Mouse (Mus musculus) kidney, embryonic 16.5 days (tissue): Measurements from ENCODE around the gene Aff3. TPM values are rescaled to one million over a fixed set of nuclear protein-coding genes. Genes with fewer than 3 reads are reported as not detected.
A peak's percentile ranks its signal among the peaks of the same experiment; 100 is the strongest.

Experiments used
- ATAC-seq: fragments of 200-750 bp; cut with Nextera tagmentation; 2 replicates; pipeline ENCODE4 v1.8.0; 2017; ENCODE audit warnings: moderate TSS enrichment; ENCODE audit not compliant: low FRiP score, low TSS enrichment
- H3K27ac ChIP-seq: fragments of 300-500 bp; sonication (generic); 2 replicates; pipeline ENCODE4 v1.5.1; 2014; ENCODE audit warnings: low read length
- H3K27me3 ChIP-seq: fragments of 300-500 bp; sonication (generic); 2 replicates; pipeline ENCODE4 v1.6.1; 2014; ENCODE audit warnings: low read length, control low read depth, mixed read lengths; ENCODE audit not compliant: insufficient read depth
- H3K36me3 ChIP-seq: fragments of 300-500 bp; sonication (generic); 2 replicates; pipeline ENCODE4 v1.6.1; 2014; ENCODE audit warnings: low read length, control low read depth, mixed read lengths; ENCODE audit not compliant: insufficient read depth
- H3K4me1 ChIP-seq: fragments of 300-500 bp; sonication (generic); 2 replicates; pipeline ENCODE4 v1.6.1; 2014; ENCODE audit warnings: low read length, control low read depth, mixed read lengths; ENCODE audit not compliant: insufficient read depth
- H3K4me2 ChIP-seq: fragments of 300-500 bp; sonication (generic); replicated peaks from 2 replicates; pipeline ENCODE4 v1.6.1; 2014; ENCODE audit warnings: low read depth, low read length
- H3K4me3 ChIP-seq: fragments of 300-500 bp; sonication (generic); 2 replicates; pipeline ENCODE4 v1.5.1; 2014; ENCODE audit warnings: mild to moderate bottlenecking, low read length
- H3K9ac ChIP-seq: fragments of 300-500 bp; sonication (generic); replicated peaks from 2 replicates; pipeline ENCODE4 v1.6.1; 2014; ENCODE audit warnings: low read length
- H3K9me3 ChIP-seq: fragments of 300-500 bp; sonication (generic); 2 replicates; pipeline ENCODE4 v1.6.1; 2016; ENCODE audit warnings: low read length, control low read depth
- WGBS: fragments of 180-500 bp; shearing (Covaris S2); extraction: QIAGEN DNeasy Blood & Tissue Kit; methylation state at CpG from one replicate; pipeline ENCODE4 v1.1.7; 2014; 5-methylcytosine and 5-hydroxymethylcytosine counted together
- polyA plus RNA-seq: library from polyadenylated mRNA; unstranded; fragments of >200 nt; fragmentation: Nextera tagmentation; extraction: Ambion mirVana; gene quantifications from 2 replicates; pipeline ENCODE4 v1.2.1, GENCODE M21; 2015

Aff3 gene
- polyA plus RNA-seq, 1 experiment from 2014 or later = 4.0 TPM

DNA sequence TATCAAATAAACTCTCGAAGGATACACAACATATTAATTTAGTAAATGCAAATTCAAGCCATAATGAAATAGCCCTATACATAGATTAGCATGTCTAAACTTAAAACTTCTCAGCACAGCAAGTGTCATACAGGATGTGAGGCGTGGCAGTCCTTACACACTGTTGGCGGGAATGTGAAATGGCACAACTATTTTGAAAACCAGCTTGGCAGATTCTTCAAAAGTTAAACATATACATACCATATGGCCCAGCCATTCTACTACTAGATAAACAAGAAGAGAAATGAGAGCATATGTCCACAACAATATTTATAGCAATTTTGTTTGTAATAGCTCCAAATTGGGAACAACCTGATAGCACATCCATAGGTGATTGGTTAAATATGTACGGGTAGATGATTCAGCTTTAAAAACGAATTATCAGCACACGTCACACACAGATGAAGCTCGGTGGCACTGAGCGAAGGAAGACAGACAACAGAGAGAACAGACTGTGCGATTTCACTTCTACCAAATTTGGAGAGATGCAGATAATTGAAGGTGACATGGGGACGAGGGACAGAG is 18.5 kb upstream of the Aff3 start:
- Histone ChIP-seq H3K9ac (no peak overlapping the region), H3K27me3 (no peaks in the 10 kb centered on the region), H3K9me3 (no peaks in the 10 kb centered on the region), H3K4me3 (no peak overlapping the region), H3K4me2 (no peak overlapping the region), H3K4me1 (no peaks in the 10 kb centered on the region), H3K36me3 (no peaks in the 10 kb centered on the region), H3K27ac (no peak overlapping the region)
- WGBS = 88% methylated on average over 10 of the region's 10 CpGs
- no peak for ATAC-seq

DNA sequence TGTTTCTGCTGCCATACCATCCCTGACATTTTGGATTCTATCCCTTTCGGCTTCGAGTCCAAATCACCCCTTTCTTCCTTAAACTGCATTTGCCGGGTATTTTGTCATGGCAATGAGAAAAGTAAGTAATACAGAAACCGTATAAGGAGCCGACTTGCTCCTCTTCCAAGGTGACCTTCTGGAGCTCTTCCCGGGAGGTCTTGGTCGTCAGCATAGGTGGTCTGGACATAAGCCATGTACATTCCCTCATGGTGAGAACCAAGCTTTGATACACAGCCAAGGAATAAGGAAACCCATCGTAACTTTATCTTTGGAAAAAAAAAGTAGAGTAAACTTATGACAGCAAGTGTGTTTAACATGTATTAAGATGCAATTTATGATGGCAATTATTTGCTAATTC is 15.1 kb upstream of the Aff3 start:
- Histone ChIP-seq H3K36me3 (no peaks in the 10 kb centered on the region), H3K27me3 (no peaks in the 10 kb centered on the region), H3K4me2 (no peak overlapping the region), H3K4me3 (no peak overlapping the region), H3K9me3 (no peaks in the 10 kb centered on the region), H3K9ac (no peak overlapping the region), H3K4me1 (no peaks in the 10 kb centered on the region), H3K27ac (no peak overlapping the region)
- WGBS = 65% methylated on average over 8 of the region's 8 CpGs
- ATAC-seq = no peak

DNA sequence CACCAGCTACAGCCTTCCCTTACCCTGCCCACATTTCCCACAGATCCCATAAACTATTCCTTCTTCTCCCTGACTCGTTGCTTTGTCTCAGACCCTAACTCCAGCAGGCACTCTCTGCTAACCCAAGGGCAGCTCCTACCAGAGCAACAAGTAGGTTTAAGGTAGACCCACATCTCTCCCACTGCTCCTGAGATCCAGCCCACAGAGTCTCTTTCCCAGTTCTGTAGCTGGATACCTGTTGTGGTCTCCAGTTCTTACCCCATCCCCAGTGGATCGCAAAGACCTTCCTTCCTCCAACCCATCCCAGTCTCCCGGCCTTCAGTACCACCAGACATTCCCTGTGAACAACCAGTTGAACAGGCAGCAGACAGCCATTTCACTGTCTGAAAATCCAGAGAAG is 7.0 kb upstream of the Aff3 start:
- Histone ChIP-seq H3K9ac (no peak overlapping the region), H3K4me3 (no peak overlapping the region), H3K36me3 (no peaks in the 10 kb centered on the region), H3K4me2 (no peak overlapping the region), H3K27ac (no peak overlapping the region), H3K27me3 (no peaks in the 10 kb centered on the region), H3K4me1 (0 out of 2 replicates have a peak, but pooled peaks cover 3% of the 10 kb centered on the region), H3K9me3 (no peaks in the 10 kb centered on the region)
- ATAC-seq = no peak
- WGBS = 67% methylated on average over 3 of the region's 3 CpGs

DNA sequence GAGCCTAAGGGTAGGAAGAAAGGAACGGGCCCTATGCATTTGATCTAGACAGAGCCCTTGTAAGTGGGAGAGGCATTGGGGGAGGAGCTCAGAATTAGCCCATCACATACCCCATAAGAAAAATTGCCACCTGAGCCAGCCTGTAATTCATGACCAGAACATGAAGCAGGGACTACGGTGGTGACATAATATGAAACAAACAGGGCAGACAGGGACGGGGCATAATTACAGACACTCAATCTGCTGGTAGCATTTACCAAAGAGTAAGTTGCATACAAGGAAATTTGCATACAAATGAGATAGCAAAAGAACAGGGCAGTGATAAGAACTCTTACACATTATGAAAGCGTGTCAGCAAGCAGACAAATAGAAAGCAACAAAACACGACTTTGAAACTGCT is 6.3 kb upstream of the Aff3 start:
- WGBS = 68% methylated on average over 5 of the region's 5 CpGs
- Histone ChIP-seq H3K4me1 (0 out of 2 replicates have a peak, but pooled peaks cover 3% of the 10 kb centered on the region), H3K36me3 (no peaks in the 10 kb centered on the region), H3K4me2 (no peak overlapping the region), H3K27ac (no peak overlapping the region), H3K4me3 (no peak overlapping the region), H3K27me3 (no peaks in the 10 kb centered on the region), H3K9me3 (no peaks in the 10 kb centered on the region), H3K9ac (no peak overlapping the region)
- ATAC-seq = no peak

DNA sequence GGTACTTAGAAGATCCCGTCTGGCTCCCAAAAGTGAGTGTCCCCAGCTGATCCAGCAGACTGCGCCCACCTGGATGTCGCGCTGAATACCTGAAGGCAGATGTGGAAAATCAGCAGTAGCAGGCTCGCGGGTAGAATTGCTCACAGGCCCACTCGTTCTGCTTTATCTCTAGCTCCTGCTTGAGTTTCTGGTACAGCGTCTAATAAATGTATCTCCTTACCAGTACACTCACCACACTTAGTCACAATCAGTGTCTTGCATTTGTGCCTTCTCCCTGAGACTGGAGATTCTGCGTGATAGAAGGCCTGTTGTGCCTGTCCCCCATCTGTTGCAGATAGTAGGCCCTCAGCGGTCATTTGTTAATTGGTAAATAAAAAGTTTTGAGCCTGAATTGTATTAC is 3.6 kb upstream of the Aff3 start:
- no peak for ATAC-seq
- H3K4me1 ChIP-seq = 0 out of 2 replicates have a peak, but pooled peaks cover 3% of the 10 kb centered on the region
- WGBS = 91% methylated on average over 10 of the region's 10 CpGs
- no peak overlapping the region for H3K4me3 ChIP-seq
- H3K36me3 ChIP-seq = no peaks in the 10 kb centered on the region
- H3K9me3 ChIP-seq = no peaks in the 10 kb centered on the region
- no peaks in the 10 kb centered on the region for H3K27me3 ChIP-seq
- H3K4me2 ChIP-seq = no peak overlapping the region
- H3K27ac ChIP-seq = no peak overlapping the region
- no peak overlapping the region for H3K9ac ChIP-seq

DNA sequence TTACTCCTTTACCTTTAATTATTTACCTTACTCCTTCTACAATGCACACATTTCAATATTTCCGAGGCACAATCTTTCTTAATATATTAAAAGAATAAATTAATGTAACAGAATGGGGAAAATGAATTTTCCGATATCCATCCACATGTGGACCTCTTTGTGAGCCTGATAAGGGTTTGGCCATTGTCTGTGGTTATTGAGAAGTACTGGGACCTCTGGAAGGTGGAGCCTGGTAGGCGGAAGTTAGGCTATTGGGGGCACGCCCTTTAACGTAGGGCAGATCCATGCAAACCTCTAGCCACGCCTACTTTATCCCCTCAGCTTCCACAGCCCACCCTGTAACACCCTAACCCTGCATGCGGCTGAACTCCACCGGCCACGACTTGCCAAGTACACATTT is 3.1 kb upstream of the Aff3 start:
- no peak overlapping the region for H3K27ac ChIP-seq
- H3K27me3 ChIP-seq = no peaks in the 10 kb centered on the region
- H3K9ac ChIP-seq = no peak overlapping the region
- 81% methylated on average over 9 of the region's 9 CpGs for WGBS
- no peak for ATAC-seq
- no peaks in the 10 kb centered on the region for H3K36me3 ChIP-seq
- no peaks in the 10 kb centered on the region for H3K9me3 ChIP-seq
- 0 out of 2 replicates have a peak, but pooled peaks cover 3% of the 10 kb centered on the region for H3K4me1 ChIP-seq
- no peak overlapping the region for H3K4me3 ChIP-seq
- H3K4me2 ChIP-seq = no peak overlapping the region

DNA sequence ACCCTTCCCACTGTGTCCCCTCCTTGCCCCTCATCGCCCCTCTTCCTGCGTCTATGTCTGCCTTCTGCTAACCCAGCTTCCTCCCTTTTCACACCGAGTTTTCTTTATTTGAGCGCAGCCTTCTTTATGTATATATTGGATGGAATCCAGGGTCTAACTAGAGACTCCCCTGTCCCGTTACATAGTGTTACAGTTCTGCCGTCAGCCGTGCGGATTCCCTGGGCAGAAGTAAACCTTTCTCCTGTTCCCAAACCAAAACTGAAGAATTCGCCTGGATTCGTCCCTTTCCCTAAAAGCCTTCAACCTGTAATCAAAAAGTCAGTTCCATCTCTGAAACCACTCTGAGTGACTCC is 2.0 kb upstream of the Aff3 start:
- Histone ChIP-seq H3K9me3 (no peaks in the 10 kb centered on the region), H3K4me1 (0 out of 2 replicates have a peak, but pooled peaks cover 3% of the 10 kb centered on the region), H3K4me2 (no peak overlapping the region), H3K4me3 (no peak overlapping the region), H3K9ac (no peak overlapping the region), H3K36me3 (no peaks in the 10 kb centered on the region), H3K27me3 (no peaks in the 10 kb centered on the region), H3K27ac (peak overlapping the region; percentile 51)
- ATAC-seq = no peak
- 56% methylated on average over 10 of the region's 10 CpGs for WGBS

DNA sequence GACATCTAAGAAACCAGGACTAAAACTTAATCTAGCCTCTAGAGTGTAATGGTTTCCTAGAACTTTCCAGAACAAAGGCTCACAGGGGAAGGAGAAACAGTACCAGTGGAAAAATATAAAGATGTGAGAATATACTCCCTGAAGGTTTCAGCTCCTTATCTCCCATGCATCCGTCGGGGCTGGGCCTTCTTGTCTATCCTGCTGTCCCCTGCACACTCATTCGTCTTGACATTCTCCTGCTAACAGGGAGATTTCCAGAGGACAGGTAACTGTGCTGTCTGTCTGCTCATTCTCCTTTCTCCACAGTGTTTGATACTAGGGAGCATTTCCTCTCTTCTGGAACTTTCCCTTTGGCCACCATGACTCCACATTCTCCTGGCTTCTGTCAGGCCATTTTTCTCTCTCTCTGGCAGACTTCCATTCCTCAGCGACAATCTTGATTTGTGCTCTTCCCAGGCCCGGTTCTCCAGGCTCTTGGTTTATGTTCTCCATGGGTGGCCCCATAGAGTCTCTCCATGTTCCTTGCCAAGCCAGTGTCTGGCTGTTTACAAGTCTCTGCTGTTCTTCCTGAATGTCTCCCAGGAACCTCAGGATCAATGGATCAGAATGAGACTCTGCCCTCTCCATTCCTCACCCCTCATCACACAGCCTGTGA is 1.5 kb upstream of the Aff3 start:
- Histone ChIP-seq H3K4me2 (no peak overlapping the region), H3K9me3 (no peaks in the 10 kb centered on the region), H3K4me1 (peaks cover 5% of the 10 kb centered on the region; the same call in 1 of the 2 replicates), H3K27ac (peak overlapping the region; percentile 76), H3K36me3 (no peaks in the 10 kb centered on the region), H3K9ac (no peak overlapping the region), H3K4me3 (no peak overlapping the region), H3K27me3 (no peaks in the 10 kb centered on the region)
- WGBS = 52% methylated on average over 5 of the region's 5 CpGs
- peak; percentile 89 for ATAC-seq

DNA sequence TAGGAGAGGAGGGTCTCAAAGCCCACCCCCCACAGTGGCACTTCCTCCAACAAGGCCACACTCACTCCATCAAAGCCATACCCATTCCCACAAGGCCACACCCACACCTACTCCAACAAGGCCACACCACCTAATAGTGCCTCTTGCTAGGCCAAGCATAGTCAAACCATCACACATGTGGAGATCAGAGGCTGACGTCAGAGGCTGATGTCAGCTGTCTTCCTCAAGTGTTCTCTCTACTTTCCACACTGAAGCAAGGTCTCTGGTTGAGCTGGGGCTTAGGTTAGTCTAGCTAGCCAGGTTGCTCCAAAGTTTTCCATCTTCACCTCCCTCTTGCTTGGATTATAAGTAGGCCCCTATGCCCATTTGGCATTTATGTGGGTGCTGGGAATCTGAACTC is 856 bp upstream of the Aff3 start:
- Histone ChIP-seq H3K4me3 (no peak overlapping the region), H3K9ac (no peak overlapping the region), H3K4me1 (peaks cover 9% of the 10 kb centered on the region; the same call in 1 of the 2 replicates), H3K9me3 (no peaks in the 10 kb centered on the region), H3K4me2 (no peak overlapping the region), H3K36me3 (no peaks in the 10 kb centered on the region), H3K27me3 (no peaks in the 10 kb centered on the region), H3K27ac (peak overlapping the region; percentile 76; the same call in 1 of the 2 replicates)
- ATAC-seq = no peak
- WGBS = 89% methylated on average over 1 of the region's 1 CpGs

DNA sequence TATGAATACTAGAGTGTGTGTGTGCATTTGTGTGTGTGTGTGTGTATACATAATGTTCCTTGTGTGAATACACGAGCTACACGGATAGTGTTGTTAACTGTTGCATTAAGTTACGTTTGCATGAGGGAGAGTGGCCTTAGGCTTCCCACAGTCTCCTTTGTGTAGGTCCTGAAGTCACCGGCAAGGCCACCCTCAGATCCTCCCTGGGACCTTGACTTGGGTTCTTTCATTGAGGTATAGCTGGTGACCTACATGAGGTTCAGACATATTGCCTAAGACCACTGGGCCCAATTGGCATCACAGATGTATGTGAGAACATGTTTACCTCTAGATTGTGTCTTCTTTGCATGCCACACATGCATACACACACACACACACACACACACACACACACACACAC is 494 bp downstream of the Aff3 start:
- no peaks in the 10 kb centered on the region for H3K36me3 ChIP-seq
- H3K27ac ChIP-seq = no peak overlapping the region
- no peak overlapping the region for H3K4me3 ChIP-seq
- H3K27me3 ChIP-seq = no peaks in the 10 kb centered on the region
- no peak for ATAC-seq
- WGBS = 90% methylated on average over 4 of the region's 4 CpGs
- no peak overlapping the region for H3K9ac ChIP-seq
- no peaks in the 10 kb centered on the region for H3K9me3 ChIP-seq
- no peak overlapping the region for H3K4me2 ChIP-seq
- H3K4me1 ChIP-seq = peaks cover 9% of the 10 kb centered on the region; the same call in 1 of the 2 replicates
